Mouse (Mus musculus) heart, embryonic 13.5 days (tissue): ENCODE measurements around the gene Adam10. TPM values are rescaled to one million over a fixed set of nuclear protein-coding genes. Genes with fewer than 3 reads are reported as not detected.

Experiments used
- ATAC-seq: fragments of 200-750 bp; cut with Nextera tagmentation; 2 replicates; pipeline ENCODE4 v1.8.0; 2017; ENCODE audit warnings: moderate TSS enrichment; ENCODE audit not compliant: insufficient number of reproducible peaks, low FRiP score, low TSS enrichment; ENCODE audit errors: extremely low read depth
- H3K27ac ChIP-seq: fragments of 300-500 bp; sonication (generic); replicated peaks from 2 replicates; pipeline ENCODE4 v1.5.1; 2015; ENCODE audit warnings: moderate library complexity, mild to moderate bottlenecking, inconsistent platforms
- H3K27me3 ChIP-seq: fragments of 300-500 bp; sonication (generic); replicated peaks from 2 replicates; pipeline ENCODE4 v1.6.1; 2015; ENCODE audit warnings: mild to moderate bottlenecking, inconsistent platforms
- H3K36me3 ChIP-seq: fragments of 300-500 bp; sonication (generic); 2 replicates; pipeline ENCODE4 v1.6.1; 2015; ENCODE audit warnings: mild to moderate bottlenecking, inconsistent platforms
- H3K4me1 ChIP-seq: fragments of 300-500 bp; sonication (generic); 2 replicates; pipeline ENCODE4 v1.6.1; 2015; ENCODE audit warnings: inconsistent platforms
- H3K4me2 ChIP-seq: fragments of 300-500 bp; sonication (generic); 2 replicates; pipeline ENCODE4 v1.6.1; 2015; ENCODE audit warnings: inconsistent platforms, mild to moderate bottlenecking, moderate library complexity
- H3K4me3 ChIP-seq: fragments of 300-500 bp; sonication (generic); 2 replicates; pipeline ENCODE4 v1.5.1; 2015; ENCODE audit warnings: moderate library complexity, mild to moderate bottlenecking, inconsistent platforms
- H3K9ac ChIP-seq: fragments of 300-500 bp; sonication (generic); 2 replicates; pipeline ENCODE4 v1.6.1; 2015; ENCODE audit warnings: inconsistent platforms, mild to moderate bottlenecking, moderate library complexity
- H3K9me3 ChIP-seq: fragments of 300-500 bp; sonication (generic); 2 replicates; pipeline ENCODE4 v1.6.1; 2016; ENCODE audit warnings: inconsistent platforms
- WGBS: fragments of 180-500 bp; shearing (Covaris S2); methylation state at CpG from one replicate; pipeline ENCODE4 v1.1.7; 2015; ENCODE audit warnings: mixed read lengths; 5-methylcytosine and 5-hydroxymethylcytosine counted together
- polyA plus RNA-seq: library from polyadenylated mRNA; unstranded; fragments of >200 nt; fragmentation: Nextera tagmentation; extraction: Ambion mirVana; gene quantifications from 2 replicates; pipeline ENCODE4 v1.2.1, GENCODE M21; 2015

The Adam10 gene
- polyA plus RNA-seq, 1 experiment from 2014 or later, result 64.0 TPM

GRCm38 (mm10) chr9:70703597-70704203, 24.9 kb downstream of the Adam10 start:
- Histone ChIP-seq H3K27me3 (no peaks in the 10 kb centered on the region), H3K9me3 (no peaks in the 10 kb centered on the region), H3K27ac (no peak overlapping the region), H3K4me1 (peaks cover 3% of the 10 kb centered on the region; the same call in 1 of the 2 replicates), H3K4me3 (no peak overlapping the region), H3K36me3 (peaks cover 29% of the 10 kb centered on the region), H3K4me2 (no peak overlapping the region), H3K9ac (no peak overlapping the region)
- ATAC-seq, result no peak
- WGBS, result 94% methylated on average over 5 of the region's 5 CpGs

GRCm38 (mm10) chr9:70706444-70706843, 27.6 kb downstream of the Adam10 start:
- H3K9me3 ChIP-seq, result no peaks in the 10 kb centered on the region
- no peak overlapping the region for H3K4me3 ChIP-seq
- WGBS, result 100% methylated on average over 1 of the region's 1 CpGs
- ATAC-seq, result no peak
- H3K4me2 ChIP-seq, result no peak overlapping the region
- H3K36me3 ChIP-seq, result peaks cover 34% of the 10 kb centered on the region
- no peak overlapping the region for H3K27ac ChIP-seq
- H3K9ac ChIP-seq, result no peak overlapping the region
- H3K27me3 ChIP-seq, result no peaks in the 10 kb centered on the region
- H3K4me1 ChIP-seq, result no peaks in the 10 kb centered on the region

GRCm38 (mm10) chr9:70729544-70729943, 50.7 kb downstream of the Adam10 start:
- 82% methylated on average over 2 of the region's 2 CpGs for WGBS
- Histone ChIP-seq H3K4me3 (no peak overlapping the region), H3K9ac (no peak overlapping the region), H3K27ac (no peak overlapping the region), H3K27me3 (no peaks in the 10 kb centered on the region), H3K4me1 (peaks cover 11% of the 10 kb centered on the region), H3K36me3 (peaks cover 7% of the 10 kb centered on the region; the same call in 1 of the 2 replicates), H3K4me2 (no peak overlapping the region), H3K9me3 (no peaks in the 10 kb centered on the region)
- no peak for ATAC-seq

- no peak overlapping the region for H3K27ac ChIP-seq
- H3K27me3 ChIP-seq, result no peaks in the 10 kb centered on the region
- peaks cover 11% of the 10 kb centered on the region for H3K4me1 ChIP-seq
- no peak overlapping the region for H3K4me3 ChIP-seq
- H3K9me3 ChIP-seq, result no peaks in the 10 kb centered on the region
- H3K9ac ChIP-seq, result no peak overlapping the region
- H3K4me2 ChIP-seq, result no peak overlapping the region
- ATAC-seq, result no peak
- peaks cover 5% of the 10 kb centered on the region; the same call in 1 of the 2 replicates for H3K36me3 ChIP-seq
Measured at GRCm38 (mm10) chr9:70731079-70731478, 52.3 kb downstream of the Adam10 start.

GRCm38 (mm10) chr9:70733208-70733607, 54.4 kb downstream of the Adam10 start:
- Histone ChIP-seq H3K4me3 (no peak overlapping the region), H3K27me3 (no peaks in the 10 kb centered on the region), H3K9me3 (no peaks in the 10 kb centered on the region), H3K4me1 (peaks cover 11% of the 10 kb centered on the region), H3K9ac (no peak overlapping the region), H3K27ac (no peak overlapping the region), H3K4me2 (no peak overlapping the region), H3K36me3 (peaks cover 7% of the 10 kb centered on the region; the same call in 1 of the 2 replicates)
- no peak for ATAC-seq
- 83% methylated on average over 2 of the region's 2 CpGs for WGBS

GRCm38 (mm10) chr9:70739998-70740397, 61.2 kb downstream of the Adam10 start:
- peaks cover 25% of the 10 kb centered on the region for H3K36me3 ChIP-seq
- H3K4me2 ChIP-seq, result no peak overlapping the region
- no peaks in the 10 kb centered on the region for H3K9me3 ChIP-seq
- no peaks in the 10 kb centered on the region for H3K27me3 ChIP-seq
- H3K27ac ChIP-seq, result no peak overlapping the region
- WGBS, result 90% methylated on average over 5 of the region's 5 CpGs
- H3K4me1 ChIP-seq, result no peaks in the 10 kb centered on the region
- H3K9ac ChIP-seq, result no peak overlapping the region
- H3K4me3 ChIP-seq, result no peak overlapping the region
- ATAC-seq, result no peak

GRCm38 (mm10) chr9:70751504-70752222, 72.9 kb downstream of the Adam10 start:
- H3K27me3 ChIP-seq, result no peaks in the 10 kb centered on the region
- no peak overlapping the region for H3K4me3 ChIP-seq
- H3K9me3 ChIP-seq, result no peaks in the 10 kb centered on the region
- H3K27ac ChIP-seq, result no peak overlapping the region
- H3K4me2 ChIP-seq, result no peak overlapping the region
- H3K36me3 ChIP-seq, result peaks cover 55% of the 10 kb centered on the region
- H3K9ac ChIP-seq, result no peak overlapping the region
- 90% methylated on average over 3 of the region's 3 CpGs for WGBS
- ATAC-seq, result no peak
- H3K4me1 ChIP-seq, result no peaks in the 10 kb centered on the region

GRCm38 (mm10) chr9:70760974-70761373, 82.2 kb downstream of the Adam10 start:
- Histone ChIP-seq H3K9ac (no peak overlapping the region), H3K9me3 (no peaks in the 10 kb centered on the region), H3K36me3 (peaks cover 79% of the 10 kb centered on the region), H3K27ac (no peak overlapping the region), H3K4me3 (no peak overlapping the region), H3K27me3 (no peaks in the 10 kb centered on the region), H3K4me1 (0 out of 2 replicates have a peak, but pooled peaks cover 5% of the 10 kb centered on the region), H3K4me2 (no peak overlapping the region)
- 89% methylated on average over 5 of the region's 5 CpGs for WGBS
- ATAC-seq, result no peak

- peaks cover 63% of the 10 kb centered on the region for H3K36me3 ChIP-seq
- H3K4me3 ChIP-seq, result no peak overlapping the region
- no peak overlapping the region for H3K4me2 ChIP-seq
- H3K9ac ChIP-seq, result no peak overlapping the region
- H3K9me3 ChIP-seq, result no peaks in the 10 kb centered on the region
- H3K27me3 ChIP-seq, result no peaks in the 10 kb centered on the region
- no peak overlapping the region for H3K27ac ChIP-seq
- 89% methylated on average over 2 of the region's 2 CpGs for WGBS
- peaks cover 13% of the 10 kb centered on the region for H3K4me1 ChIP-seq
- no peak for ATAC-seq
Measured at GRCm38 (mm10) chr9:70775517-70775916, 96.7 kb downstream of the Adam10 start.

GRCm38 (mm10) chr9:70782191-70782590, 103.4 kb downstream of the Adam10 start:
- no peak overlapping the region for H3K4me2 ChIP-seq
- H3K9ac ChIP-seq, result no peak overlapping the region
- H3K4me1 ChIP-seq, result peaks cover 17% of the 10 kb centered on the region
- peaks cover 35% of the 10 kb centered on the region for H3K36me3 ChIP-seq
- H3K4me3 ChIP-seq, result no peak overlapping the region
- ATAC-seq, result no peak
- WGBS, result 86% methylated on average over 3 of the region's 3 CpGs
- no peaks in the 10 kb centered on the region for H3K9me3 ChIP-seq
- no peaks in the 10 kb centered on the region for H3K27me3 ChIP-seq
- no peak overlapping the region for H3K27ac ChIP-seq

- 57% methylated on average over 7 of the region's 7 CpGs for WGBS
- Histone ChIP-seq H3K4me3 (no peak overlapping the region), H3K4me2 (no peak overlapping the region), H3K27me3 (no peaks in the 10 kb centered on the region), H3K27ac (no peak overlapping the region), H3K9me3 (no peaks in the 10 kb centered on the region), H3K9ac (no peak overlapping the region), H3K4me1 (peaks cover 3% of the 10 kb centered on the region; the same call in 1 of the 2 replicates), H3K36me3 (no peaks in the 10 kb centered on the region)
- no peak for ATAC-seq
Measured at GRCm38 (mm10) chr9:70788705-70789104, 109.9 kb downstream of the Adam10 start.

GRCm38 (mm10) chr9:70790621-70791020, 111.8 kb downstream of the Adam10 start:
- Histone ChIP-seq H3K4me1 (peaks cover 5% of the 10 kb centered on the region), H3K4me2 (no peak overlapping the region), H3K27me3 (no peaks in the 10 kb centered on the region), H3K4me3 (no peak overlapping the region), H3K27ac (no peak overlapping the region), H3K36me3 (no peaks in the 10 kb centered on the region), H3K9me3 (no peaks in the 10 kb centered on the region), H3K9ac (no peak overlapping the region)
- ATAC-seq, result no peak
- 84% methylated on average over 4 of the region's 4 CpGs for WGBS
